Mouse (Mus musculus) ES-Bruce4 (cell line): ENCODE measurements around the gene Trpt1. TPM values are rescaled to one million over a fixed set of nuclear protein-coding genes. Genes with fewer than 3 reads are reported as not detected.

Source experiments
- H3K27ac ChIP-seq: 2 replicates; pipeline ENCODE4 v1.5.1; 2012; ENCODE audit warnings: low read length, inconsistent platforms; ENCODE audit not compliant: insufficient read depth
- H3K27me3 ChIP-seq: 2 replicates; pipeline ENCODE4 v1.6.1; 2012; ENCODE audit warnings: mild to moderate bottlenecking, low read length, inconsistent platforms; ENCODE audit not compliant: control insufficient read depth, poor library complexity, insufficient read depth, severe bottlenecking
- H3K36me3 ChIP-seq: 2 replicates; pipeline ENCODE4 v1.6.1; 2012; ENCODE audit warnings: inconsistent platforms, mild to moderate bottlenecking, low read length, moderate library complexity; ENCODE audit not compliant: control insufficient read depth, poor library complexity, insufficient read depth, severe bottlenecking
- H3K4me1 ChIP-seq: one replicate; pipeline ENCODE4 v1.8.1; 2011; ENCODE audit warnings: low read length; ENCODE audit not compliant: control insufficient read depth, insufficient read depth
- H3K4me3 ChIP-seq: 2 replicates; pipeline ENCODE4 v1.5.1; 2011; ENCODE audit warnings: low read depth, mild to moderate bottlenecking, low read length
- H3K9ac ChIP-seq: 2 replicates; pipeline ENCODE4 v1.6.1; 2012; ENCODE audit warnings: low read depth, mild to moderate bottlenecking, inconsistent platforms; ENCODE audit not compliant: poor library complexity, severe bottlenecking
- H3K9me3 ChIP-seq: replicated peaks from 2 replicates; pipeline ENCODE4 v1.6.1; 2012; ENCODE audit warnings: mild to moderate bottlenecking, low read length, inconsistent platforms; ENCODE audit not compliant: control insufficient read depth, poor library complexity, insufficient read depth, severe bottlenecking
- CTCF ChIP-seq: IDR thresholded peaks from one replicate; pipeline ENCODE4 v1.8.1; 2011; ENCODE audit warnings: low read depth, low read length
- EP300 ChIP-seq: IDR thresholded peaks from 2 replicates; pipeline ENCODE4 v1.6.1; 2011; ENCODE audit warnings: low read depth, low read length; ENCODE audit not compliant: insufficient read depth
- POLR2A ChIP-seq: IDR thresholded peaks from one replicate; pipeline ENCODE4 v1.8.1; 2011; ENCODE audit warnings: low read length; ENCODE audit not compliant: insufficient read depth
- polyA plus RNA-seq: library from polyadenylated mRNA; stranded (reverse); fragments of >200 nt; gene quantifications from 2 replicates; pipeline ENCODE4 v1.2.4, GENCODE M21; 2011; ENCODE audit warnings: low read depth; ENCODE audit not compliant: missing spikeins, insufficient read depth, insufficient read length

Gene Trpt1
- polyA plus RNA-seq, 1 experiment, result 7.3 TPM

DNA sequence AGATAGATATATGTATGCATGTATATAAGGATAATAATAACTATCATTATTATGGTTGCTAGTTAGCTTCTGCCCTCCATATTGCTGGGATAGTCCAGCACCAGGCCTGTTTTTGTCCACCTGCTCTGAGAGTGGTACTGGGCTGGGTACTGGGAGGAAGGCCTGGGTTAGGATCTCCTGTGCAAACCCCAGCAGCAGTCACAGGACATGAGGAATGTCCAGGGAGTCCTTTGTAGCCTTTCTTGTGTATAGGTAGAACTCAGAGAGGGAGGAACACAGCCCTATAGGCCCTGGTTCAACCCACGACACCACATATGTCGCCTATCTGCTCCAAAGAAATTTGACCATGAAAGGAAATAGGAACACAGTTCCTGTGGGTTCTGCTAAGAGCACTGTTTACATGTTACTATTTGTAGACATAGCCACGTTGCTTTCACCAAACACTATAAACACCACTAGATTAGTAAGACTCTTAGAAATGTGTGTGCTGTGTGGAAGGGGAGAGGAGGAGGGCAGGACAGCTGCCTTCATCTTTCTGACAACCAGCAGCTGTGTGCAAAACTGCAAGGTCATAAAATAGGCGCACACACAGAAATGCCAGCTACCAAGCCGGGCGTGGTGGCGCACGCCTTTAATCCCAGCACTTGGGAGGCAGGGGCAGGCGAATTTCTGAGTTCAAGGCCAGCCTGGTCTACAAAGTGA, 11.1 kb downstream of the Trpt1 start:
- H3K27ac ChIP-seq, result no peak overlapping the region
- no peaks in the 10 kb centered on the region for H3K36me3 ChIP-seq
- H3K4me1 ChIP-seq, result no peaks in the 10 kb centered on the region
- H3K27me3 ChIP-seq, result no peaks in the 10 kb centered on the region
- TF ChIP-seq CTCF, result no peak
- no peak for TF ChIP-seq EP300
- no peaks in the 10 kb centered on the region for H3K9me3 ChIP-seq
- H3K9ac ChIP-seq, result no peak overlapping the region
- no peak overlapping the region for H3K4me3 ChIP-seq

GRCm38 (mm10) chr19:7012426-7012825, 16.5 kb downstream of the Trpt1 start:
- no peak overlapping the region for H3K27ac ChIP-seq
- H3K36me3 ChIP-seq, result no peaks in the 10 kb centered on the region
- TF ChIP-seq POLR2A (no peak), EP300 (no peak), CTCF (no peak)
- no peak overlapping the region for H3K4me3 ChIP-seq
- H3K27me3 ChIP-seq, result no peaks in the 10 kb centered on the region
- H3K9ac ChIP-seq, result no peak overlapping the region
- no peaks in the 10 kb centered on the region for H3K9me3 ChIP-seq
- no peaks in the 10 kb centered on the region for H3K4me1 ChIP-seq

DNA sequence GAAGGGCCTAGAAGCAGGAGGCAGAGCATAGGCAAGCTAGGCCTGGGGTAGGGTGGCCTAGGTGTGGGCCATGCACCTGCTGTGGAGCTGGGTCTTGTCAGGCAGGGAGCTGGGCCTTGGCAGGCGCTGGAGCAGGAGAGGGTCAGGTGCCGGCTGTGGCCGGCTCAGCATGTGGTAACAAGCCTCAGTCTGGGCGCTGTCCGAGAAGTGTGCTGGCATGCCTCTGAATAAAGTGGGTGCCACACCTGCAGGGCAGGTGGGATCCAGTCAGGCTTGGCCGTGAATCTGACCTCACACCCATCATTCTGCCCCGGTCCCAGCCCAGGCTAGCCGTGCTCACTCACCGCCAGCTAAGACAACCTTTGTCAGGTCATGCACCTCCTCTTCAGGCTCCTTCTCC, 18.1 kb downstream of the Trpt1 start:
- no peaks in the 10 kb centered on the region for H3K9me3 ChIP-seq
- H3K9ac ChIP-seq, result no peak overlapping the region
- no peaks in the 10 kb centered on the region for H3K4me1 ChIP-seq
- no peak for TF ChIP-seq CTCF
- no peaks in the 10 kb centered on the region for H3K27me3 ChIP-seq
- no peak overlapping the region for H3K27ac ChIP-seq
- no peak overlapping the region for H3K4me3 ChIP-seq
- H3K36me3 ChIP-seq, result no peaks in the 10 kb centered on the region

DNA sequence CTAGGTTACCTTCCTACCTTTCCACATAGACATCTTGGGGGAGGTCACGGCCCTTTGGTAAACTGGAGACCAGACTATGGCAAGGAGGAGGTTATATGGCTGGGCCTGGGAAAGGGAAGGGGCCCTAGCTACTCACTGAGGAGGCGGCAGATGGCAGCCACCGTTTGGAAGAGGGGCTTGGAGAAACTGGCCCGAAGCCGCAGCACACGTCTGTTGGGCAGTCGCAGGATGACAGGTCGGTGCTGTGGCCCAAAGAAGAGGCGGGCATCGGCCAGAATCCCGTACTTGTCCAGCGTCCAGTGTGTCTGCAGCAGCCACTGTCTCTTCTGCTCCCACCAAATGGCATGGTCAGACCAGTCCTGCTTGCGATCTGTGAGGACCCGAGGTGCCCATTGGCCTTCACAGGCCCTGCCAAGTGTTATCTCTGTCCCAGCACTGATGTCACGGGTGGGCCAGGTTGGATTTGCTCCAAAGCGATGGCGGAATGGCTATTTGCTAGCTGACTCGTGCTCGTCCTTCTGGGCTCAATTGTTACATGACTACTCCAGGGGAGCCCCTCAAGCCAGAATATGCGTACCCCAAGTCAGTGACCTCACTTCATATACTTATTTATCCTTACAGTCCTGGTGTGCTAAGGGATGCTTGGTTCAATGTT, 18.7 kb downstream of the Trpt1 start:
- no peaks in the 10 kb centered on the region for H3K27me3 ChIP-seq
- H3K4me1 ChIP-seq, result no peaks in the 10 kb centered on the region
- H3K36me3 ChIP-seq, result 0 out of 2 replicates have a peak, but pooled peaks cover 4% of the 10 kb centered on the region
- TF ChIP-seq EP300 (no peak), CTCF (no peak), POLR2A (no peak)
- no peak overlapping the region for H3K4me3 ChIP-seq
- H3K9me3 ChIP-seq, result no peaks in the 10 kb centered on the region
- no peak overlapping the region for H3K9ac ChIP-seq
- no peak overlapping the region for H3K27ac ChIP-seq

- Histone ChIP-seq H3K4me1 (no peaks in the 10 kb centered on the region), H3K9me3 (no peaks in the 10 kb centered on the region), H3K4me3 (no peak overlapping the region), H3K9ac (no peak overlapping the region), H3K27ac (no peak overlapping the region), H3K36me3 (peaks cover 30% of the 10 kb centered on the region), H3K27me3 (no peaks in the 10 kb centered on the region)
- TF ChIP-seq CTCF (no peak), POLR2A (no peak), EP300 (no peak)
These were observed 21.9 kb downstream of the Trpt1 start for GRCm38 (mm10) chr19:7017541-7018457.

DNA sequence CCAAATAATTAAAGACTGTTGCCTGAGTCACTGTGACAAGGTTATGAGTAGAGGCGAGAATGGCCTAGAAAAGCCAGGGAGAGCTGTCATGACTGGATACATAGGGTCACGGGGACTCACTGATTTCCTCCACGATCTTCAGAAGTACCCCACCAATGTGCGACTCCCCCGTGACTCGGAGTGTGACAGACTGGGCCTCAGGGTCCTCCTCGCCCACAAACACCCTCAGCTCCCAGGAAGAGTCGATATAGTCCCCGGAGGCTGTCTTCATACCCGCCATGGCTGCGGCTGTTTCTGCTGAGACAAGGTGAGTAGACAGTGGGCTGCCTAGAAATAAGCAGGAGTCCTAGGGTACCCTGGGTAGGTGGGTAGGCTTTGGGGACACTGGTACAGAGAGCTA, 22.6 kb downstream of the Trpt1 start:
- H3K4me1 ChIP-seq, result no peaks in the 10 kb centered on the region
- no peak overlapping the region for H3K4me3 ChIP-seq
- H3K27ac ChIP-seq, result no peak overlapping the region
- H3K9me3 ChIP-seq, result no peaks in the 10 kb centered on the region
- no peak overlapping the region for H3K9ac ChIP-seq
- TF ChIP-seq CTCF (no peak), EP300 (no peak)
- peaks cover 37% of the 10 kb centered on the region for H3K36me3 ChIP-seq
- no peaks in the 10 kb centered on the region for H3K27me3 ChIP-seq
